Mouse (Mus musculus): ENCODE measurements at regions not wholly inside any gene's neighbourhood (a gene's known extent, or its start where the extent isn't known, plus 50 kb on each side); places are given as distances from the start of the nearest gene placed in this dataset.

DNA sequence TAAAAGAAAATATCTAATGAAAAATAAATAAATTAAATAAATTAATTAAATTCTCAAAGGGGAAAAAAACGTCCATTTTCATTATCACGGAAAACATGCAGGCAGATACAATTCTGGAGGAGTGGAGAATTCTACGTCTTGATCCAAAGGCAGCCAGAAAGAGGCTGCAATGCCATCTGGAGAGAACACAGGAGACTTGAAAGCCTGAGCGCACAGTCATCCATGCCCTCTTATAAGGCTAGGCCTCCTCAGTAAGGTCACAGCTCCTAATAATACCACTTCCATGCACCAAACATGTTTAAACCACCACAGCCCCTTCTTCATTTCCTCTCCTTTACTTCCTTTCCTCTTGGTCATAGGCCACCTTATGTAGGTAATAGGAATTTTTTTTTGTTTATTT lies 307.1 kb downstream of the Etv1 start:
- DNase-seq: no peak

DNA sequence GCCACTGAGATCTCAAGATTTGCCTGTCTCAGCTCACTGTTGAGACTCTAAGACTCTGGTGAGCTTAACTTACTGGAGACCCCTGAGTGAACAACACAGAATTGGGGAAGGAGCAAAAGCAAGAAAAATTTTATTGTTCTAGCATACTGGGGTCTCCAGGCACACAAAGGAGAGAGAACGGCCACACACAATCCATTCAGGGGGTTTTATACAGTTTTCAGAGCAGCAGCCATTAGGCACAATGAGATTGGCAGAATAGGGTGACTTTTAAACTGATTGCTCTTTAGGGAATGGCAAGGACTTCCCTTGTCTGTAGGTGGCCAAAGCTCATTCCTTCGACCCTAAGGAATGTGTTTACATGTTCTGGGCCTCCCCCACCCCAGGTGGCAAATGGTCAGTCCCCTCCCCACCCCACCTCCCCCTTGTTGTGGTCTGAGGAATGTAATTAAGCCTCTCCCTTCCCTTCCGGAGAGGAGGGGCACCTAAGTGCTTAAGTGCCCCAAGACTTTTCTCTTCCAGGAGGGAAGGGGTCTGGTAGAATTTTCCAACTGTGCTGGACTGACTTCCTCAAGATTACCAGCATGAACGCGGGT lies 315.6 kb downstream of the Etv1 start:
- DNase-seq: no peak

GRCm38 (mm10) chr12:39123391-39124095 lies 344.4 kb downstream of the Etv1 start:
- DNase-seq: no peak

DNA sequence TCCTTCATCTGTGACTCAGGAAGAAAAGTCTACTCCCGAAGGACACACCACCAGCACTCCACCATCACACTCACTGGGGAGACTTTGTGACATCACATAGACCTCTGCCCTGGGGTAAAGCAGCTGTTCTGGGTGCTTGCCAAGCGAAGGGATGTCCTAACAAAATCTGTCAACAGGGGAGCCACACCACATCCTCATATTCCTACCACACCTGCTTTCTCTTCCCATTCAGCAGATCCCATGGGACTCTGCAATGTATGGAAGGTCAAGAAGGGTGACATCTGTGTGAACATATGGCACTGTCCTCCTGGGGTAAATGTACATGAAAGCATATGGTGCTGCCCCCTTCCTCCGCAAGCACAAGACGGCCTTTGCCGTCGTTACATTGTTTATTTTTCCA lies 375.5 kb downstream of the Etv1 start:
- no peak for DNase-seq

DNA sequence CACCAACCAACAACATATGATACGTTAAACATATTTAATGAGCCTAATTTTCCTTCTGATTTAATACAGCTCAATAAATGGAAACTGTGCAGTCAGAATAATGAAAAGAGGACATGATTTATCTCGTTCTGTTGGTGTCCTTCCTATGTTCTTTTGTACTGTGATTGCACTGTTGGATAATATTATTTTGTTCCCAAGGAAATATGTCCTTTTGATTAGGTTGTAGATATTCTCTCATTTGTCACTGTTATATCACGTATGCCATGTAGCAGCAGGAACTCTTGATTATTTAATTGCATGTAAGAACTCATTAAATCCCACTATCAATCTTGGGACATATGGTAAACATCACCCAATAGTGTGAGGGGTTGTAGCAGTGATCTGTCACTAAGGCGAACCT lies 397.8 kb downstream of the Etv1 start:
- no peak for DNase-seq

DNA sequence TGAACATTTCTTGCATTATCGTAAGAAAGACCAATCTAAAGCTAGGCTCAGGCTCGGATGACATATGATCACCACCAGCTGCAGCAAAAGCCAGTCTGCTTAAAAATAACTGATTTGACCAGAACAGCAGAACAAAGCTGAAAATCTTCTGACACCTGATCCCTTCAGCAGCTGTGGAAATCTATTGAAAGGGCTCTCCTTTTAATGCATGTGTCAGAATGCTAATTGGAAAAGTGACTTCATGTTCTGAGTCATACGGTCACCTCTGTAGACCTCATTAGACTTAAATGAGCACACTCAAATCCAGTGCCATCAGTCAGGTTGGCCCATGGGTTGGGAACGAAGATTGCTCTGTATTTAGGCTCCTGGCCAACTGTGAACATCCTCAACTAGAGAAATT lies 444.9 kb downstream of the Etv1 start:
- DNase-seq: no peak

- DNase-seq: no peak
Measured at GRCm38 (mm10) chr12:39256605-39257004, 477.4 kb downstream of the Etv1 start.

DNA sequence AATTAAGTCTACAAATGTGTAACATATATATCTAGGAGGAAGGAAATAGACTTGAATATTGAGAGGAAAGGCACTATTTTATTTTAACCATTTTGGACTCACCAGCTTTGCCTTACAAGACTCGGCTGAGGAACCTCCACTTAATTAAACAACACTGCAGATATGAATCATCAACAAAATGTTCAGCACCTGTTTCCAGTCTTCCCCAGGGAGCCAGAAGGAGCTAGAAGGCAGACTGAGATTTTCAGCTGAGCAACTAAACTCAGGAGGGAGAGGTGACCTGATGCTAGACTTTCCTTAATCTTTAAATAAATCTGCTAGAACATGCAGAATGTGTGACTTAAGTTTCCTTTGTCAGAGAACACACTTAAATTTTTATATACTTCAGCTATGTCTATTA lies 478.4 kb downstream of the Etv1 start:
- no peak for DNase-seq

DNA sequence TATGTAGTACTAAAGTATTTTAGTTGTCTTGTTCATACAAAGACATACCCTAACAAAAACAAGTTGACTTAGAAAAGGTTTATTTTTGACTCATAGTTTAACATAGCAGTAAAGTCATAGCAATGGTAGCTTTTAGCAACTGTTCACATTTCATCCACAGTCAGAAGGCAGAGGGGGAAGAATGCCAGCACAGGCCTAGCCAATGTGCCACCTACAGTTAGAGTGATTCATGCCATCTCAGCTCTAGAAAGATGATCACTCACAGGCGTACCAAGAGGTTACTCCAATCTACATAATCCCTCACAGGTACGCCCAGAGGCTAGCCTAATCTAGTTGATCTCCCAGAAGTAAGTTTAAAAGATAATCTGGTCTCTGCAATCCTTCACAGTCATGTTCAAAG lies 510.5 kb downstream of the Etv1 start:
- no peak for DNase-seq

DNA sequence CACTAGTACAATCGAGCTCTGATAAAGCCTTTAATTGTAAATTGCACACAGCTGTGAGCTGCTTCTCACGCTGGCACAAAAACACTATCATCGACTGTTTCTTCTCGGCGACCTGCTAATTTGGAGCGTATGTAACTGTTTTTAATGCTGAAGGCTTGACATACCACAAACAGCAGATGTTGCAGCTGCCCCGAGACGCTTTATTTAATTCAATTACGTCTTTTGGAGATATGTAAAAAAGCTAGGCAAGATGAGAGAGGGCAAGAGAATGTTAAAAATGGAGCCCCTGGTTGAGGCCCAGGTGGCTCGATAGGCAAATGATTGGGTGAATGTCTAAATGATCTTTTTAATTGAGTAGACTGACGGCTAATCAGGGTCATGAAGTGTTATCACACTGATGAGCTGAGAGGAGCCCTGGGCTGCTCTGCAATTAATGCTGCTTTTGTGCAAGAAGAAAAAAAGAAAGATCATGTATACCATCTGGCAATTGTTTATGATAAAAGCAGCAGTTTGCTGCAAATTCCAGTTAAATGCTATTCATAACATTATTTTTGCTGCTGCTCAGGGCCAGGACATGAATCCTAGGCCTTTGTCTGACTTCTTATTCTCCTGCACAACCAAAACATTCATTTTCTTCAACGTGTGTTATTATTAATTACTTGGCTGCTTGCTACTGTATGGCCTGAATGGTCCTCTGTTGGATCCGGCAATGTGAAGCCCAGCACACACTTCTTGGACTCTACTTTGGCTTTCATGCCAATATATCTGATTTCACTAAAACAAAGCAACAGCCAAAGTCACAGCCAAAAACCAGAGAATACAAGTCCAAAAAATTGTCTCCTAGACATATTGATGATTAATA lies 522.4 kb downstream of the Etv1 start:
- no peak for DNase-seq

GRCm38 (mm10) chr12:39302213-39302591 lies 523.0 kb downstream of the Etv1 start:
- no peak for DNase-seq

- no peak for DNase-seq
Measured at GRCm38 (mm10) chr12:39307746-39308145, 528.6 kb downstream of the Etv1 start.

DNA sequence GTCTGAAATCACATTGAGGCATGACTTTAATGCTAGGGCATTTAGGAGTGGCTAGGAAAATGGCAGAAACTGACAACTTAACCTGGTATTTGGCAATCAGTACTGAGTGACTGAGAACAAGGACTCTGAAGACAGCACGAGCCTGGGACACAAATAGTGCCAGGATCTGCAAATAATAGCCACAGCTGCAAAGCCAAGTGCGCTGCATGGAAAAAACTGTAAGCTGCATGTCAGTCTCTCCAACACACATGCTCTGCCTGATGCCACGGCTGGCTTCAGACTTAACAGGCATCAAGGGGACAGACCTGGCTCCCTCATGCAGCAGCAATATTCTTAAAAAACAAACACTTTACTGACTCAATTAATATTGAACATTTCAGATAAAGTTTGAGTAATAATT lies 530.7 kb downstream of the Etv1 start:
- DNase-seq: no peak

- no peak for DNase-seq
Measured at GRCm38 (mm10) chr12:39317229-39317628, 538.0 kb downstream of the Etv1 start.

GRCm38 (mm10) chr12:39321453-39321852 lies 542.3 kb downstream of the Etv1 start:
- DNase-seq: no peak

DNA sequence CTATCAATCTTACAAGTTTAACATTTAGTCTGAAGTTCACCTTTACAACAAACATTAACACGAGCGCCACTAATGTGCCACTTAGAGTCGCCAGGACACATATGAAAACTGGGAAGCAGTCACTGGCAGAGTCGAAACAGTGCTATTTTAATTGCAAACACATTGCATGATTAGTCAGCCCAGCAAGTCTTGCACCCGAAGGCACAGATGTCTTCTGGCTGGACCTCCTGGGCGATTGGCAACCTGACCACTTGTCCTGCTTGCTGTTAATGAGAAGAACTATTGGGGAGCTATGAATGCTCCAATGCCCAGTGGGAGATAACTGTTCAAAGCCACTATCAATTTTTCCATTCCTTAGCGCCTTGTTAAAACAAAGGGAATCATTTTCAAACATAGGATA lies 547.0 kb downstream of the Etv1 start:
- no peak for DNase-seq

- no peak for DNase-seq
Measured at GRCm38 (mm10) chr12:39326668-39327299, 547.6 kb downstream of the Etv1 start.

- no peak for DNase-seq
Measured at GRCm38 (mm10) chr12:39328377-39328776, 549.2 kb downstream of the Etv1 start.

- DNase-seq: no peak
Measured at GRCm38 (mm10) chr12:39339101-39339538, 559.9 kb downstream of the Etv1 start.

DNA sequence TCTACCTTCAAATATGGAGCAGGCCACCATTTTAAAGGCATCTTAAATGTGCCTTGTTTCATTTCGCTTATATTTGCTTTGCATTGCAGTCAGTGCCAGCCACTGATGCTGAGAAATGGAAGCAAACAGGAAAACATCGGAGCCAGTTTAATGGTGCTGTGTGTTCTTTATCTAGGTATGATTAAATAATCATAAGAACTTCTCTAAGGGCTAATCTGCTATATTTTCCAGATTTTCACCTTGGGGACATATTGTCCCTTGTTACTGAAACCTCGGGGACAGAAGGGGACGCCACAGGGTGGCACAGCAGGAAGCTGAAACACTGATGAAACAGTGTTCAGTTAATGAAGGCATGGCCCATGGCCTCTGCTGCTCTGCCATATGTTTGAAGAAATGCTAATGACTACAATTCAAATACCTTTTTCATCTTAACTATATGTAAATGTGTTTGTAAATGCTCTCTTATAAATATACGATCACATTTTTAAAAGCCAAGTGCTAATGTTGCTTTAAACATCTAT lies 562.6 kb downstream of the Etv1 start:
- no peak for DNase-seq

- DNase-seq: no peak
Measured at GRCm38 (mm10) chr12:39342327-39342726, 563.1 kb downstream of the Etv1 start.

GRCm38 (mm10) chr12:39371480-39372245 lies 592.5 kb downstream of the Etv1 start:
- no peak for DNase-seq

Measured in right cerebral cortex, postnatal 4 days (tissue).